In genomic region chr12:82187178-82187839, GRCm38 (mm10) we compare ENCODE assay signal across 11 mouse cellular contexts. TPM values are rescaled to one million over a fixed set of nuclear protein-coding genes. Genes with fewer than 3 reads are reported as not detected.
DNase-seq lines count a peak whose midpoint lies in the region; ATAC-seq and TF ChIP-seq lines count a peak whose summit lies in the region.
"Had no signal": no experiment of that assay in that cellular context is flagged by ENCODE, and none has a peak within 500 bp of the region (broad histone marks: within the 10 kb centered on the region; RNA-seq: fewer than 3 reads in every experiment).

No protein-coding gene starts in this region.

- H3K4me1 ChIP-seq in heart, embryonic 12.5 days (replicated peaks): peaks cover 60% of the 10 kb centered on the region
- H3K4me1 ChIP-seq in lung, postnatal 0 days (ENCODE audit: insufficient read depth, low read depth, low read length): peaks cover 23% of the 10 kb centered on the region; the same call in 1 of the 2 replicates
- H3K4me1 ChIP-seq in lung, adult 2 months (ENCODE audit: control insufficient read depth, insufficient read depth, low read length): peaks cover 23% of the 10 kb centered on the region
- peaks cover 39% of the 10 kb centered on the region for H3K4me1 ChIP-seq in heart, embryonic 16.5 days (ENCODE audit: control insufficient read depth, insufficient read depth, low read length)

- no peak overlapping the region for H3K9ac ChIP-seq in heart, embryonic 12.5 days
- H3K9ac ChIP-seq in lung, postnatal 0 days (replicated peaks; ENCODE audit: low read depth): no peak overlapping the region
- H3K9ac ChIP-seq in heart, embryonic 16.5 days (ENCODE audit: low read length): no peak overlapping the region
- H3K9ac ChIP-seq: liver, embryonic 13.5 days; midbrain, embryonic 13.5 days had no signal

- H3K27ac ChIP-seq in heart, embryonic 12.5 days (ENCODE audit: poor library complexity, severe bottlenecking): peak overlapping the region; percentile 23; the same call in 1 of the 2 replicates
- H3K27ac ChIP-seq in lung, postnatal 0 days (ENCODE audit: low read length): peak overlapping the region; percentile 47
- peak overlapping the region; percentile 5 for H3K27ac ChIP-seq in heart, embryonic 16.5 days (ENCODE audit: low read length)
- H3K27ac ChIP-seq: liver, embryonic 13.5 days; midbrain, embryonic 13.5 days had no signal

- TF ChIP-seq POLR2A in lung, adult 2 months (IDR thresholded peaks at IDR 0.05; ENCODE audit: borderline replicate concordance, extremely low read depth, low read depth, low read length): no peak

- no peak overlapping the region for H3K4me3 ChIP-seq in heart, embryonic 12.5 days
- no peak overlapping the region for H3K4me3 ChIP-seq in lung, postnatal 0 days (ENCODE audit: low read depth, low read length)
- no peak overlapping the region for H3K4me3 ChIP-seq in lung, adult 2 months (replicated peaks; ENCODE audit: extremely low read depth, low read depth, low read length)
- no peak overlapping the region for H3K4me3 ChIP-seq in heart, embryonic 16.5 days (ENCODE audit: low read length)
- H3K4me3 ChIP-seq: liver, embryonic 13.5 days; midbrain, embryonic 13.5 days had no signal

- WGBS in heart, embryonic 12.5 days: 34% methylated on average over 7 of the region's 7 CpGs
- WGBS in lung, postnatal 0 days: 35% methylated on average over 7 of the region's 7 CpGs
- 26% methylated on average over 7 of the region's 7 CpGs for WGBS in lung, adult 2 months
- WGBS in heart, embryonic 16.5 days: 50% methylated on average over 7 of the region's 7 CpGs

- DNase-seq in heart, postnatal 36 days: no peak
- DNase-seq in lung, postnatal 0 days (ENCODE audit: low spot score): peak; percentile 56
- no peak for DNase-seq in lung, adult 2 months
- DNase-seq in thymus, postnatal 14 days: peak; percentile 32
- DNase-seq in spleen, postnatal 36 days (ENCODE audit: low spot score in 2 of 2): no peak
- DNase-seq in natural killer cell, adult 2 months (ENCODE audit: low spot score in 2 of 2): no peak
- DNase-seq: layer of hippocampus, postnatal 36 days; liver, embryonic 13.5 days had no signal

- peak overlapping the region; percentile 13; the same call in 1 of the 2 replicates for H3K4me2 ChIP-seq in heart, embryonic 12.5 days
- H3K4me2 ChIP-seq in lung, postnatal 0 days (replicated peaks; ENCODE audit: low read depth, low read length): no peak overlapping the region
- no peak overlapping the region for H3K4me2 ChIP-seq in heart, embryonic 16.5 days (ENCODE audit: low read depth, low read length)
- H3K4me2 ChIP-seq: liver, embryonic 13.5 days; midbrain, embryonic 13.5 days had no signal

- peak; percentile 47; the same call in 1 of the 2 replicates for TF ChIP-seq EP300 in lung, postnatal 0 days (IDR thresholded peaks at IDR 0.05)

- peaks cover 2% of the 10 kb centered on the region for H3K36me3 ChIP-seq in heart, embryonic 12.5 days
- H3K36me3 ChIP-seq in lung, postnatal 0 days (ENCODE audit: insufficient read depth, low read length): no peaks in the 10 kb centered on the region
- H3K36me3 ChIP-seq in heart, embryonic 16.5 days (ENCODE audit: control insufficient read depth, insufficient read depth): no peaks in the 10 kb centered on the region

- H3K27me3 ChIP-seq in heart, embryonic 12.5 days (replicated peaks): no peaks in the 10 kb centered on the region
- no peaks in the 10 kb centered on the region for H3K27me3 ChIP-seq in lung, postnatal 0 days (replicated peaks; ENCODE audit: insufficient read depth, low read length)
- H3K27me3 ChIP-seq in heart, embryonic 16.5 days (ENCODE audit: control insufficient read depth, insufficient read depth, low read length): no peaks in the 10 kb centered on the region
- H3K27me3 ChIP-seq: liver, embryonic 13.5 days; midbrain, embryonic 13.5 days had no signal

- ATAC-seq in heart, embryonic 12.5 days (ENCODE audit: insufficient number of reproducible peaks, low FRiP score): 0 out of 2 replicates have a peak, but pooled peaks have one; percentile 36
- ATAC-seq in lung, postnatal 0 days: peak; percentile 55
- peak; percentile 37; the same call in 1 of the 2 replicates for ATAC-seq in heart, embryonic 16.5 days (replicated peaks; ENCODE audit: extremely low read depth, insufficient read depth, low FRiP score)
- ATAC-seq: midbrain, embryonic 13.5 days had no signal

- H3K9me3 ChIP-seq in heart, embryonic 12.5 days (replicated peaks): 0 out of 2 replicates have a peak, but pooled peaks cover 2% of the 10 kb centered on the region
- H3K9me3 ChIP-seq in lung, postnatal 0 days (ENCODE audit: low read length): no peaks in the 10 kb centered on the region
- no peaks in the 10 kb centered on the region for H3K9me3 ChIP-seq in heart, embryonic 16.5 days (replicated peaks; ENCODE audit: control insufficient read depth, low read length)
- H3K9me3 ChIP-seq: liver, embryonic 13.5 days had no signal

- intact Hi-C loops in heart, postnatal 36 days (cut with DNase I): no loop called here

- TF ChIP-seq CTCF in lung, postnatal 0 days (IDR thresholded peaks at IDR 0.05): no peak
- TF ChIP-seq CTCF in lung, adult 2 months (IDR thresholded peaks at IDR 0.05; ENCODE audit: insufficient read depth, low read length): no peak

RNA-seq across cellular contexts. Expression of gene Sipa1l1, which starts 18.2 kb away (rescaled TPM):
- 35.5 and 43.0 TPM in 2 replicates for polyA plus RNA-seq in heart, embryonic 12.5 days (2016; fragmentation: Nextera tagmentation; extraction: Ambion mirVana)
- total RNA-seq in heart, postnatal 36 days (2021): 10 to 100 TPM in 1 of 2 experiments, 1 to 10 TPM in 1; 8.6 to 10.5 TPM
- 10.2 and 11.7 TPM in 2 replicates for polyA plus RNA-seq in lung, postnatal 0 days (2015; fragmentation: Nextera tagmentation; extraction: Ambion mirVana)
- polyA plus RNA-seq in lung, adult 2 months (2012; rRNA removed): 25.3 and 26.9 TPM in 2 replicates
- polyA plus RNA-seq in heart, embryonic 16.5 days (2015; fragmentation: Nextera tagmentation; extraction: Ambion mirVana): 19.8 and 21.2 TPM in 2 replicates

Comparison
In these comparisons a context has a peak if more than half of its experiments do, and no peak if none do; other contexts are left out.
1. DNase-seq: peak in lung, postnatal 0 days (single experiment) and thymus, postnatal 14 days (single experiment); none in heart, postnatal 36 days (0 of 2), lung, adult 2 months (single experiment), spleen, postnatal 36 days (0 of 2) and natural killer cell, adult 2 months (0 of 2).
2. Peak in every context shown above with its lines, with median percentiles within 50 percentile points of each other: ATAC-seq and H3K27ac ChIP-seq.